Mouse (Mus musculus): ENCODE measurements around the gene St6galnac1.

GRCm38 (mm10) chr11:116782737-116783145 lies 7.4 kb upstream of the St6galnac1 start:
- TF ChIP-seq GATA1 (IDR thresholded peaks at IDR 0.05; ENCODE audit: borderline replicate concordance, low read length) (peak; percentile 28; the same call in 1 of the 3 replicates), FLI1 (IDR thresholded peaks at IDR 0.05; ENCODE audit: low read length) (no peak)

All from megakaryocyte, embryonic 14.5 days (primary cell).